Mouse (Mus musculus): ENCODE data around the gene Zdhhc13. TPM values are rescaled to one million over a fixed set of nuclear protein-coding genes. Genes with fewer than 3 reads are reported as not detected.

Zdhhc13 gene
- polyA plus RNA-seq, 1 experiment from 2014 or later, result 30.9 TPM

DNA sequence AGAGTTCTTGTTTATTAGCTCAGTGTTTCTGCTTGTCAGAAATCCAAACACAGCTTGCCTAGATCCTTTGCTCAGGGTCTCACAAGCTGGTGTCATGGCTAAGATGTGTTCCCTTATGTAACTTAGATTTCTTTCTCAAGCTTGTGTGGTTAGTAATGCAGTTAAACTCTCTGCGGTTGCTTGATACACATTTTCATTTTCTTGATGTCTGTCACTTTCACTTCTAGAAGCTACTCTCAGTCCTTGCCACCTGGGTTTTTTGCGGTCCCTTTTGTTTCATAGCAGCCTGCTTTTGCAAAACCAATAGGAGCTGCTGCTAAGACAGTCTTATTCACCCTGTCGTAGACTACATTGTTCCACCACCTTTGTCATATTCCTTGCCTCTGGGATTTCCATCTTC is 6.3 kb downstream of the Zdhhc13 start:
- DNase-seq (ENCODE audit: low spot score), result no peak
- Histone ChIP-seq H3K36me3 (peaks cover 34% of the 10 kb centered on the region), H3K27me3 (ENCODE audit: low read depth, poor library complexity, severe bottlenecking) (no peaks in the 10 kb centered on the region), H3K9me3 (replicated peaks) (no peaks in the 10 kb centered on the region), H3K4me3 (no peak overlapping the region), H3K4me1 (peaks cover 5% of the 10 kb centered on the region), H3K27ac (replicated peaks) (no peak overlapping the region)
- WGBS, result 88% methylated on average over 3 of the region's 3 CpGs

DNA sequence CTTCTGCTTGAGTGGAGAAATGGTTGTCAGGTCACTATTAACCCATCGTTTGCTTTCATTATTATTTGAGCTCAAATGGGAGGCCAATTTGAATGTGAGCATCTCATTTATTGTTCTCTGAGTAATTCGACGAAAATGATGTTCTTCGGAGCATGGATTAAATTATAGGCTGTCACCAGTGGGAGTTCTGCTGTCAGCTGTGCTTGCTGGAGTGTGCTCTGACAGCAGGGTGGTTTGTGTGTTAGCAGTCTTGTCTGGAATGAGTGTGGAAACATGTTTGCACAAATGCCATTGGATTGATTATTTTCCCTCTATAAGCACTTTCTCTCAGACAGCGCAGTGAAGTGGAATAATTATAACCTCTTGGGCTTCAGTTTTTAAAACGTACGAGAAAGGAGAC is 14.6 kb downstream of the Zdhhc13 start:
- no peaks in the 10 kb centered on the region for H3K27me3 ChIP-seq (ENCODE audit: low read depth, poor library complexity, severe bottlenecking)
- peaks cover 80% of the 10 kb centered on the region for H3K36me3 ChIP-seq
- DNase-seq (ENCODE audit: low spot score), result no peak
- WGBS, result 93% methylated on average over 7 of the region's 7 CpGs
- no peaks in the 10 kb centered on the region for H3K4me1 ChIP-seq
- no peak overlapping the region for H3K27ac ChIP-seq (replicated peaks)
- H3K9me3 ChIP-seq (replicated peaks), result no peaks in the 10 kb centered on the region
- no peak overlapping the region for H3K4me3 ChIP-seq

DNA sequence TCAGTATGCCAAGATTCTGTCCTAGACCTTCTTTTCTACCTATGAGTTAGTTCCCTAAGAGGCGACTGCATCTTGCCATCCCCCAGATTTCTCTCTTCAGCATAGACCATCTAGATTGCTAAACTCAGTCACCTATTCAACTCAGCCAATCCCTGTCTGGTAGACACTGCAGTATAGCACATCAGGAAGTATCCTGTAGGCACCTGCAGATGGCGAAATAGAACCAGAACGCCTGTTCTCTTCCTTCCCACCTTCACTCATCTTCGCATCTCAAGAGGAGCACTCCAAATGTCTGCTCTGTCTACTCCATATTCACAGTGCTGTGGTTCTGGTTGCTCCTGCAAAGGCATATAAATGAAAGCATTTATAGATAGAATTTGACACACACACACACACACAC is 17.8 kb downstream of the Zdhhc13 start:
- 90% methylated on average over 4 of the region's 4 CpGs for WGBS
- no peaks in the 10 kb centered on the region for H3K4me1 ChIP-seq
- DNase-seq (ENCODE audit: low spot score), result no peak
- H3K9me3 ChIP-seq (replicated peaks), result no peaks in the 10 kb centered on the region
- no peak overlapping the region for H3K27ac ChIP-seq (replicated peaks)
- peaks cover 87% of the 10 kb centered on the region for H3K36me3 ChIP-seq
- H3K4me3 ChIP-seq, result no peak overlapping the region
- no peaks in the 10 kb centered on the region for H3K27me3 ChIP-seq (ENCODE audit: low read depth, poor library complexity, severe bottlenecking)

DNA sequence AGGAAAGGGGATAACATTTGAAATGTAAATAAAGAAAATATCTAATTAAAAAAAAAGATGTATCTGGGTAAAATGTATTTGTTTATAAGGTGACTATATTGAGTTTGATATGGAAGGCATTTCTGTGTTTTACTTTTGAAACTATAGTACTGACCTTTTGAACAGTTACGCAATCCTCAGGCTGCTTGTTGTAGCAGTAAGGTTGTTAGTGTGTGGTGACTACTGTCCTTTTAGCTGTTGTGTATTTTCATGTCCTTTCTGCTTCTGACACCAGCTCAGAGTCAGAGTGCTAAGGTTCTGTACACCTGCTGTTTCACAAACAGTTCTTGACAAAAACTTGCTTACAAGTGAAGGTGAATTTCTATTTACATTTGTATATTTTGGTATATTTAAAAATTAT is 21.8 kb downstream of the Zdhhc13 start:
- Histone ChIP-seq H3K9me3 (replicated peaks) (no peaks in the 10 kb centered on the region), H3K4me3 (no peak overlapping the region), H3K27me3 (ENCODE audit: low read depth, poor library complexity, severe bottlenecking) (no peaks in the 10 kb centered on the region), H3K4me1 (no peaks in the 10 kb centered on the region), H3K27ac (replicated peaks) (no peak overlapping the region), H3K36me3 (peaks cover 77% of the 10 kb centered on the region)
- 98% methylated on average over 1 of the region's 1 CpGs for WGBS
- no peak for DNase-seq (ENCODE audit: low spot score)

DNA sequence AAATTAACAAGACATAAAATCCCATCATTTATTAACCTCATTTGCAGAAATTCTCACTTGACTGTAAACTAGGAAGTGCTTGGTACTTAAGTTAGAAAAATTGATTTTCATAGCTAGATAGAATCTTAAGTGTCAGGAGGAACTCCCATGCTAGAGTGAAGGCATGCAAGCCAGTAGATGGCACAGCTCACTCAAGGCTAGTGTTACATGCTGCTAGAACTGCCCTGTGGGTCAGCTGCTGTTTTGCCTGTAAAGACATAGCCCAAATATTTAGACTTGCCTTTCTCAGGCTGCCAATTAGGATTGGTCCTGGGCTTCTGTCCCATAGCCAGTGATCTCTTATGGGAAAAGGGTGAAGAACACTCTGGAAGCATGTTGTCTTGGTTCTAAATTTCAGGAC is 23.6 kb downstream of the Zdhhc13 start:
- no peak overlapping the region for H3K4me3 ChIP-seq
- H3K9me3 ChIP-seq (replicated peaks), result no peaks in the 10 kb centered on the region
- peaks cover 76% of the 10 kb centered on the region for H3K36me3 ChIP-seq
- H3K27ac ChIP-seq (replicated peaks), result no peak overlapping the region
- no peak for DNase-seq (ENCODE audit: low spot score)
- no peaks in the 10 kb centered on the region for H3K4me1 ChIP-seq
- H3K27me3 ChIP-seq (ENCODE audit: low read depth, poor library complexity, severe bottlenecking), result no peaks in the 10 kb centered on the region

DNA sequence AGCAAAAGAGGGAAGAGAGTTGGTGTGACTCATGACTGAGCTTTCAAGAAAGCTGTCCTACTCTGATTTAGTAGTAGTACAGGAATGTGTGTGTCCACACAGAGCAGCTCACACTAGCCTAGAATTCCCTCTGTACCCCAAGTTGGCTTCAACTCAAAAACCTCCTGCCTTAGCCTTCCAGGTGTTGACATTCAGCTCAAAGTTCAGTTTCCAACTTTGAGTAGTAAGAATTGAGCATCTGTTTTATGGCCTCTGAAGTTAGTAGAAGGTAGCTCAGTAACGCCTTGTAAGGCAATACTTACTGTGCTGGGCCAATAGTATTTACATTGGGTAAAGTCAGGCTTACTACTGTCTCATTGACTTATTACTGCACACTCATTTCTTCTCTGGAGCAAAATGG is 24.8 kb downstream of the Zdhhc13 start:
- WGBS, result 91% methylated on average over 1 of the region's 1 CpGs
- Histone ChIP-seq H3K27me3 (ENCODE audit: low read depth, poor library complexity, severe bottlenecking) (no peaks in the 10 kb centered on the region), H3K27ac (replicated peaks) (no peak overlapping the region), H3K9me3 (replicated peaks) (no peaks in the 10 kb centered on the region), H3K4me3 (no peak overlapping the region), H3K36me3 (peaks cover 78% of the 10 kb centered on the region), H3K4me1 (no peaks in the 10 kb centered on the region)
- no peak for DNase-seq (ENCODE audit: low spot score)

DNA sequence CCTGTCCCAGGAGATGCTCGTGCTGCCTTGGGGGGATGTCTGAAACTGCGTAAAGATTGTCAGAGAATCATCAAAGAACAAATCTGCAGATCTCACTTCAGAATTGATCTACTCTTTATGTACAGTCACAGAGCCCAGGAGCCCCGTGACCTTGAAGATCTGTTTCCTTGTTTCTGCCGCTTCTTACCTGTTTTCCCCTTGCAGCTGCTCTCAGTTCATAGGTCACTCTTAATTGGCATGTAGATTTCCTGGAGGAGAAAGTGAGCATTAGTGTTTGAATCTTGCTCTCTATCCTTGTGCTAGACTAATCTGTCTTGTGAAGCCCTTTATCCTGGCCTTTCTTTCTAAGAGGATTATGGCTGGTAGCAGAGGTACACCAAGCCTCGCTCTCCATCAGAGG is 32.9 kb downstream of the Zdhhc13 start:
- Histone ChIP-seq H3K36me3 (peaks cover 97% of the 10 kb centered on the region), H3K4me1 (peaks cover 7% of the 10 kb centered on the region; the same call in 1 of the 2 replicates), H3K27me3 (ENCODE audit: low read depth, poor library complexity, severe bottlenecking) (peaks cover 4% of the 10 kb centered on the region; the same call in 1 of the 2 replicates), H3K27ac (replicated peaks) (no peak overlapping the region), H3K9me3 (replicated peaks) (no peaks in the 10 kb centered on the region), H3K4me3 (no peak overlapping the region)
- DNase-seq (ENCODE audit: low spot score), result no peak
- WGBS, result 76% methylated on average over 5 of the region's 5 CpGs

DNA sequence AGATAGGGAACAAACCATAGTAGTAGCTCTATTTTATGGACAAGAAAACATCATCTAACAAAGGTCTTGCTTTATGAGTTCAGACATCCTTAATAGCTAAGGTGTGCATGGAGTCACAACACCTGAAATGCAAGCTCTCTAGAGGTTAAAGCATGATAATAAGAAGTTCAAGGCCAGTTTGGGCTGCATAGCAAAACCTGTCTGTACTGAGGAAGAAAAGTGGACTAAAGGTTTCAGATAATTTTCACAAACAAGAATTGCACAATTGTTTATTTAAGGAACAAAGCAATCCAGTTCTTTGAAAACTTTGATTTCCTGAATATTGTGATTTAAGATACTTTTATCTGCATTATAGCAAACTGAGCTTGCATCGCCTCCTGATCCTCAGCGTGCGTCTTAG is 34.8 kb downstream of the Zdhhc13 start:
- Histone ChIP-seq H3K27ac (replicated peaks) (no peak overlapping the region), H3K9me3 (replicated peaks) (no peaks in the 10 kb centered on the region), H3K27me3 (ENCODE audit: low read depth, poor library complexity, severe bottlenecking) (peaks cover 17% of the 10 kb centered on the region), H3K36me3 (peaks cover 93% of the 10 kb centered on the region), H3K4me3 (no peak overlapping the region), H3K4me1 (peaks cover 7% of the 10 kb centered on the region; the same call in 1 of the 2 replicates)
- no peak for DNase-seq (ENCODE audit: low spot score)
- WGBS, result 98% methylated on average over 3 of the region's 3 CpGs

DNA sequence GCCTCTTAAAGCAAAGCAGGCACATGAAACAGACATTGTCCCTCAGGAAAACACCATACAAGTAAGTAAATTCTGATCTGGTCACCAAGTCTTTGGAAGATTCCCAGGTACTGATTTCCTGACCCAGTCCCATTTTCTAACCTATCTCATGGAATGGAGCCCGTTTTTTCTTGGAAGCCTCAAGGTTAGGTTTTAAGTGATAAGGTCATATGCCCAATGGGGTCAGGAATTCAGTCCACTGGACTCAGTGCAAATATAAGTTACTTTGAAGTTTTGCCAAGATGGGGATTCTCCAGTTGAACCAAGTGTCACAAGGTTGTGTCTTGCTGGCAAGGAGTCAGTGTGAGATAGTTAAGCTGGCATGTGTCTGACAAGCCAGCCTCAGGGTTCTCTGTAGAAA is 35.9 kb downstream of the Zdhhc13 start:
- Histone ChIP-seq H3K27me3 (ENCODE audit: low read depth, poor library complexity, severe bottlenecking) (peaks cover 27% of the 10 kb centered on the region), H3K9me3 (replicated peaks) (no peaks in the 10 kb centered on the region), H3K27ac (replicated peaks) (no peak overlapping the region), H3K4me3 (no peak overlapping the region), H3K4me1 (peaks cover 7% of the 10 kb centered on the region; the same call in 1 of the 2 replicates), H3K36me3 (peaks cover 83% of the 10 kb centered on the region)
- WGBS, result 89% methylated on average over 1 of the region's 1 CpGs
- DNase-seq (ENCODE audit: low spot score), result no peak

DNA sequence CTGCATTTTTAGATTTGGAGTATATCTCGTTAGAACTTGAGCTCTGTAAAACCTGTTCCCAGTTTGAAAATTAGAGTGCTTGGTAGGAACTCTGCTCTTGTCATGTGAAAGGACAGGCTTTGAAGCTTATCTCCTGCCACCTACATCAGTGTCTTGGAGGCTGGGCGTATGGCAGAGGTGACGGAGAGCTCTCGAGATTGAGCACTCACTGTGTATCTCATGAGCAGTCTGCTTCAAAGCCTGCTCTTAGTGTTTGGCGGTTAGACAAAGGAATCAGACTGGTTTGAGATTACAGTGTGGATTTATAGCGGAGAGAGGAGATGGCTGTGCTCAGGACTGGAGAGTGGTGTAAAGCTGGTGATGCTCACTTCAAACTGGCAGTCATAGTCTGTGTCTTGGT is 36.4 kb downstream of the Zdhhc13 start:
- Histone ChIP-seq H3K4me1 (peaks cover 7% of the 10 kb centered on the region; the same call in 1 of the 2 replicates), H3K27ac (replicated peaks) (no peak overlapping the region), H3K27me3 (ENCODE audit: low read depth, poor library complexity, severe bottlenecking) (peaks cover 32% of the 10 kb centered on the region), H3K36me3 (peaks cover 78% of the 10 kb centered on the region), H3K4me3 (no peak overlapping the region), H3K9me3 (replicated peaks) (no peaks in the 10 kb centered on the region)
- no peak for DNase-seq (ENCODE audit: low spot score)
- 91% methylated on average over 6 of the region's 6 CpGs for WGBS

DNA sequence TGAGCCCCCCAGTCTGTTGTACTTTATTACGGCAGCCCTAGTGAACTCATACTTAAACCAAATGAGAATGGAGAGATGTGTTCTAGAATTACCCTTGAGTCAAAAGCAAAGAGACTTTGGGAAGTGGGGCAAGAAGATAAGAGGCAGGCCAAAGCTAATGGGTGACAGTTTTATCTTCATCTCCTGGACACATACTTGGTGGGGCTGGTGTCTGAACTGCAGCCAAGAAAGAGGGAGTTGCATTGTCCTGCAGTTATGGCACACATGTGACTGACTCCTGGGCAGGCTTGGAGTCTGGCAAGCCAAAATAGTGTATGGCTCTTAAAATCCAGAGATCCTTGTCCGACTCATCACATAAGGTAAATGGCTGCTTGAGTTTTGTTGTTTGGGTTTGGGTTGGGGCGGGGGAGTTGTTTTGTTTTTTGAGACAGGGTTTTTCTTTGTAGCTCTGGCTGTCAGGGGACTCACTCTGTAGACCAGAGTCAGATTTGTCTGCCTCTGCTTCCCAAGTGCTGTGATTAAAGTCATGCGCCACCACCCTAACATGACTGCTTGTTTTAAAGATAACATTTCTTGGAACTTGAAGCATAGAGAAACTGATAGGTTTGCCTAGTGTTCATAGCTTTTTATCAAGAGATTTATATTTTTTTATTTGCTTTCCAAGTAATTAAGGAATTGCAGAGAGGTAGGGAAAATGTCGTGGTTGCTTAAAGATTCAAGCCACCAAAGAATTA is 40.5 kb downstream of the Zdhhc13 start:
- H3K4me3 ChIP-seq, result no peak overlapping the region
- peaks cover 39% of the 10 kb centered on the region for H3K36me3 ChIP-seq
- peaks cover 74% of the 10 kb centered on the region for H3K27me3 ChIP-seq (ENCODE audit: low read depth, poor library complexity, severe bottlenecking)
- no peak overlapping the region for H3K27ac ChIP-seq (replicated peaks)
- peaks cover 3% of the 10 kb centered on the region for H3K4me1 ChIP-seq
- no peaks in the 10 kb centered on the region for H3K9me3 ChIP-seq (replicated peaks)
- WGBS, result 87% methylated on average over 5 of the region's 5 CpGs
- DNase-seq (ENCODE audit: low spot score), result no peak

DNA sequence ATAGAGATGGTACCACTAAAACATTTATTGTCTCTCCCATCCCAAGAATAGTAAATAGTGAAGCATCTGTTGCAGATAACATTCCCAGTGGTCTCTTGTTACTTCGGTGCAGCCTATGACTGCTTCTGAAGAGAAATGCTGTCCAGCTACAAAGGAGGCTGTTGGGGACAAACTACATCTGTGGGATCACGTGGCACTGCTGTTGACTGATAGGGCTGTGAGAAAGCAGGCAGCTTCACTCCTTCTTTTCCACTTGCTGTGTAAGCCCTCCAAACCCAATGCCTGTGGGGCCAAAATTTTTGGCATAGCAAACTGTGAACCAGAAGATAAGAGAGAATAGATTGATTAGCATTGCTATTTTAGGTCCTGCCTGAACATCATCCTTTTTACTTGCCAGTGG is 41.6 kb downstream of the Zdhhc13 start:
- WGBS, result 75% methylated on average over 2 of the region's 2 CpGs
- DNase-seq (ENCODE audit: low spot score), result no peak

DNA sequence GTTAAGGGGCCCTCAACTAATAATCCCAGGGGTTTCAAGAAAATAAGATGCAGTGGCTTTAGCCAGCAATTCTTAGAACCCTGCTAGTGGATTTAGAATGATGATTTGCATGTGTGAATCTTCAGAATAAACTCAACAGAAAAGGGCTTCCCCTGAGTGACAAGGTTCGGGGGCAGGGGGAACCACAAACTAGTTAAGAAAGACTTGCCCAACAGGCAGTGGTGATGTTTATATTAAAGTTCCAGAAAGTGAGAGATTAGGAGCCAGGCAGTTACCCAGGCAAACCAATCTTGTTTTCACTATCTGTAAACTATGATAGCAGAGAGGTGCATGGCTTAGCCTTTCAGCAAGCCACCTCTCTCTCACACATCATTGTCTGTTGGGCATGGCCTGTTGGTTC is 43.9 kb downstream of the Zdhhc13 start:
- WGBS, result 88% methylated on average over 1 of the region's 1 CpGs
- Histone ChIP-seq H3K36me3 (peaks cover 6% of the 10 kb centered on the region), H3K9me3 (replicated peaks) (no peaks in the 10 kb centered on the region), H3K4me3 (no peak overlapping the region), H3K4me1 (peaks cover 17% of the 10 kb centered on the region), H3K27ac (replicated peaks) (no peak overlapping the region), H3K27me3 (ENCODE audit: low read depth, poor library complexity, severe bottlenecking) (peaks cover 97% of the 10 kb centered on the region)
- no peak for DNase-seq (ENCODE audit: low spot score)

More for the DNA sequence above, 41.6 kb downstream of the Zdhhc13 start:
- Histone ChIP-seq H3K9me3 (replicated peaks) (no peaks in the 10 kb centered on the region), H3K4me3 (no peak overlapping the region), H3K36me3 (peaks cover 29% of the 10 kb centered on the region), H3K4me1 (peaks cover 13% of the 10 kb centered on the region), H3K27me3 (ENCODE audit: low read depth, poor library complexity, severe bottlenecking) (peaks cover 81% of the 10 kb centered on the region), H3K27ac (replicated peaks) (no peak overlapping the region)
